Mouse (Mus musculus): ENCODE results near the gene Slc7a5. TPM values are rescaled to one million over a fixed set of nuclear protein-coding genes. Genes with fewer than 3 reads are reported as not detected.

Slc7a5 gene
- total and polyA plus RNA-seq, 3 experiments = 110 to 291 (median 207) TPM

- DNase-seq (ENCODE audit: extremely low read depth) = peak; percentile 93
- Histone ChIP-seq H3K9ac (ENCODE audit: insufficient read depth, low read depth) (peak overlapping the region; percentile 68), H3K36me3 (replicated peaks in 1 of 2; ENCODE audit: control insufficient read depth in 1 of 2, insufficient read depth in 1 of 2, low read length in 1 of 2) (no peaks in the 10 kb centered on the region), H3K9me3 (replicated peaks; ENCODE audit: low read length) (peaks cover 3% of the 10 kb centered on the region), H3K79me2 (replicated peaks; ENCODE audit: control insufficient read depth, extremely low read depth, insufficient read depth, poor library complexity, severe bottlenecking) (no peaks in the 10 kb centered on the region), H3K27ac (ENCODE audit: insufficient read depth, low read depth) (0 out of 2 replicates have a peak overlapping the region, but pooled peaks have one; percentile 23), H3K27me3 (replicated peaks) (no peaks in the 10 kb centered on the region), H3K4me1 (ENCODE audit: control insufficient read depth in 1 of 2, insufficient read depth in 2 of 2) (peaks cover 11 to 37% of the 10 kb centered on the region in 2 experiments), H3K4me2 (ENCODE audit: insufficient read depth, low read depth, poor library complexity, severe bottlenecking) (peak overlapping the region; percentile 80; the same call in 1 of the 2 replicates), H3K4me3 (replicated peaks in 1 of 3; ENCODE audit: low read depth in 2 of 3, low read length in 2 of 3, poor library complexity in 1 of 3) (no peak overlapping the region)
- TF ChIP-seq ZC3H11A (IDR thresholded peaks at IDR 0.05; ENCODE audit: low read depth, low read length) = peak; percentile 32; the same call in 1 of the 2 replicates
- no peak for TF ChIP-seq PAX5 (IDR thresholded peaks at IDR 0.05; ENCODE audit: low read length)
- TF ChIP-seq RCOR1 (conservative IDR thresholded peaks at IDR 0.05; ENCODE audit: low read depth, low read length) = no peak
- no peak for TF ChIP-seq MAFK (IDR thresholded peaks at IDR 0.05; ENCODE audit: insufficient replicate concordance, low read length)
- TF ChIP-seq TBP (conservative IDR thresholded peaks at IDR 0.05; ENCODE audit: low read depth, low read length) = no peak
- no peak; the same call in 1 of the 2 replicates for TF ChIP-seq MEF2A (IDR thresholded peaks at IDR 0.05; ENCODE audit: borderline replicate concordance, low read depth, low read length)
- TF ChIP-seq ZMIZ1 (IDR thresholded peaks at IDR 0.05; ENCODE audit: low read depth, low read length) = no peak
- TF ChIP-seq ELF1 (IDR thresholded peaks at IDR 0.05; ENCODE audit: low read depth, low read length) = no peak
- no peak for TF ChIP-seq USF2 (conservative IDR thresholded peaks at IDR 0.05; ENCODE audit: low read depth, low read length)
- 0 out of 2 replicates have a peak, but pooled peaks have one; percentile 14 for TF ChIP-seq HCFC1 (IDR thresholded peaks at IDR 0.05; ENCODE audit: low read depth, low read length)
- peak; percentile 88 for TF ChIP-seq SMC3 (IDR thresholded peaks at IDR 0.05; ENCODE audit: low read depth, low read length)
- no peak for TF ChIP-seq ETS1 (conservative IDR thresholded peaks at IDR 0.05; ENCODE audit: low read depth, low read length)
- TF ChIP-seq TCF12 (IDR thresholded peaks at IDR 0.05; ENCODE audit: low read depth, low read length) = 0 out of 2 replicates have a peak, but pooled peaks have one; percentile 30
- TF ChIP-seq ZKSCAN1 (IDR thresholded peaks at IDR 0.05; ENCODE audit: borderline replicate concordance, low read depth, low read length) = no peak
- TF ChIP-seq MYC (IDR thresholded peaks at IDR 0.05; ENCODE audit: low read depth, low read length) = 0 out of 2 replicates have a peak, but pooled peaks have one; percentile 29
- TF ChIP-seq SIN3A (IDR thresholded peaks at IDR 0.05; ENCODE audit: low read length) = peak; percentile 45; the same call in 1 of the 2 replicates
- TF ChIP-seq MAX (IDR thresholded peaks at IDR 0.05; ENCODE audit: low read length) = no peak
- TF ChIP-seq NRF1 (IDR thresholded peaks at IDR 0.05; ENCODE audit: low read depth, low read length) = no peak
- TF ChIP-seq RAD21 (IDR thresholded peaks at IDR 0.05; ENCODE audit: low read depth, low read length) = peak; percentile 90
- peak; percentile 35; the same call in 1 of the 2 replicates for TF ChIP-seq IRF4 (IDR thresholded peaks at IDR 0.05; ENCODE audit: low read depth, low read length)
- peak; percentile 32; the same call in 1 of the 2 replicates for TF ChIP-seq POLR2A (IDR thresholded peaks at IDR 0.05; ENCODE audit: low read depth, low read length)
- peak; percentile 87 to 95 for TF ChIP-seq CTCF (conservative IDR thresholded peaks at IDR 0.05 in 1 of 2, IDR thresholded peaks at IDR 0.05 in 1 of 2; ENCODE audit: low read depth in 2 of 2, low read length in 2 of 2)
- dilution Hi-C loops (cut with MboI; ENCODE audit: extremely low pct_ligation_motif_present, extremely low pct_unique_long_range_greater_than_20kb, low sequenced_read_pairs) (no loop called here), in situ Hi-C loops (cut with MboI; ENCODE audit: low pct_ligation_motif_present, low pct_unique_long_range_greater_than_20kb, low sequenced_read_pairs) (loop anchor here (10.0 kb wide), 1 partner anchor 51 kb away; no protein-coding TSS in a partner anchor)
Measured at GRCm38 (mm10) chr8:121925624-121926023, 18.1 kb upstream of the Slc7a5 start.

Data from CH12.LX (cell line).